Mouse (Mus musculus) MEL (cell line): ENCODE measurements around the gene Zc3h12d.

Experiments used
- CHD2 ChIP-seq: IDR thresholded peaks from 2 replicates; pipeline ENCODE4 v1.6.1; 2011; ENCODE audit warnings: low read length, improper control_type of control experiment
- CTCF ChIP-seq, 3 experiments: IDR thresholded peaks in 2 of 3; conservative IDR thresholded peaks in 1 of 3; 2 replicates each; pipeline ENCODE4 v1.5.1; 2011 to 2012; ENCODE audit warnings: low read length in 3 of 3, low read depth in 2 of 3, mild to moderate bottlenecking in 2 of 3, improper control_type of control experiment in 1 of 3, inconsistent platforms in 1 of 3, mixed read lengths in 1 of 3, moderate library complexity in 1 of 3; ENCODE audit not compliant: control insufficient read depth in 1 of 3, insufficient read depth in 1 of 3, poor library complexity in 1 of 3, severe bottlenecking in 1 of 3
- EP300 ChIP-seq, 2 experiments: IDR thresholded peaks; 2 replicates each; pipeline ENCODE4 v1.6.1; 2011; ENCODE audit warnings: improper control_type of control experiment in 2 of 2, low read length in 2 of 2, low read depth in 1 of 2, mild to moderate bottlenecking in 1 of 2
- ETS1 ChIP-seq: IDR thresholded peaks from 2 replicates; pipeline ENCODE4 v1.6.1; 2012; ENCODE audit warnings: low read depth, mild to moderate bottlenecking, inconsistent platforms, low read length, improper control_type of control experiment, moderate library complexity
- GABPA ChIP-seq: IDR thresholded peaks from 2 replicates; pipeline ENCODE4 v1.6.1; 2012; ENCODE audit warnings: low read depth, mild to moderate bottlenecking, inconsistent platforms, low read length, improper control_type of control experiment, moderate library complexity
- GATA1 ChIP-seq: IDR thresholded peaks from 2 replicates; pipeline ENCODE4 v1.6.1; 2011; ENCODE audit warnings: low read depth, low read length, improper control_type of control experiment
- MAFK ChIP-seq: IDR thresholded peaks from 2 replicates; pipeline ENCODE4 v1.6.1; 2011; ENCODE audit warnings: low read depth, mild to moderate bottlenecking, low read length, improper control_type of control experiment, borderline replicate concordance
- MAX ChIP-seq: IDR thresholded peaks from 2 replicates; pipeline ENCODE4 v1.6.1; 2011; ENCODE audit warnings: low read length, improper control_type of control experiment
- MYC ChIP-seq: IDR thresholded peaks from 2 replicates; pipeline ENCODE4 v1.6.1; 2011; ENCODE audit warnings: low read depth, mild to moderate bottlenecking, low read length, improper control_type of control experiment, moderate library complexity
- SMC3 ChIP-seq: IDR thresholded peaks from 2 replicates; pipeline ENCODE4 v1.6.1; 2011; ENCODE audit warnings: low read depth, low read length, improper control_type of control experiment
- ZC3H11A ChIP-seq: IDR thresholded peaks from 2 replicates; pipeline ENCODE4 v1.6.1; 2012; ENCODE audit warnings: low read depth, mild to moderate bottlenecking, inconsistent platforms, low read length, improper control_type of control experiment
- ZNF384 ChIP-seq: IDR thresholded peaks from 2 replicates; pipeline ENCODE4 v1.6.1; 2012; ENCODE audit warnings: low read depth, mild to moderate bottlenecking, inconsistent platforms, low read length, improper control_type of control experiment

DNA sequence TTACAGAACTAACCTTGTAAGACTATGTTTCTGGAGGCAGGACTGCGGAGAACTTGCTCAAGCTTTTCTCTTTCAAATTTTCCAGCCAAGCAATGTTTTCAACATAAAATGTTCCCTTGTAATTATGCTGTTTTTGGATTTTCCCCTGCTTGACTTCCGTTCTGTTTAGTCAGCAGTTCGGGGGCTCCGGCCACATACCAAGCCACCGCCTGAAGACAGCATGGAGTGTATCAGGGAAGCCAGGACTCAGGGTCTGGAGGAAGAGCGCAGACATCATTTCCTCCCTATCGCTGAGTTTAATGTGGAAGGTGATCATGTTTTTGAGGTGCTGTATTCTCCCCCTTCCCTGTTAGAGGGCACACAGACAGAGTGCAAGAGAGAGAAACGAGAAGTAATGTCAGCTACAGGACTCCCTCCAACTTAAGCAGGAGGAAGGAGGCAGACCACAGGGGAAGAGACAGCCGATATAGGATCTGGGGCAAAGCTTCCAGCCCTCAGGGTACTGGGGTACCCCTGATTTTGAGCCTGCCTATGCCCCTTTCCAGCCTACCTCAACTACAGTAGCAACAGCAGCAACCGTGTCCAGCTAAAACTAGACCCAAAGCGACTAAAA is 56.1 kb downstream of the Zc3h12d start:
- TF ChIP-seq CTCF (IDR thresholded peaks at IDR 0.05 in 2 of 3, conservative IDR thresholded peaks at IDR 0.05 in 1 of 3; ENCODE audit: control insufficient read depth in 1 of 3, insufficient read depth in 1 of 3, low read depth in 2 of 3, low read length in 3 of 3, poor library complexity in 1 of 3, severe bottlenecking in 1 of 3), result no peak
- TF ChIP-seq CHD2, result no peak
- no peak for TF ChIP-seq GATA1
- no peak for TF ChIP-seq ZNF384
- TF ChIP-seq MAX, result no peak
- no peak for TF ChIP-seq GABPA
- TF ChIP-seq SMC3, result no peak
- TF ChIP-seq ZC3H11A, result no peak
- TF ChIP-seq MYC, result no peak
- TF ChIP-seq EP300 (IDR thresholded peaks at IDR 0.05; ENCODE audit: low read depth in 1 of 2, low read length in 2 of 2), result no peak
- no peak for TF ChIP-seq MAFK
- no peak for TF ChIP-seq ETS1
